Mouse (Mus musculus): ENCODE data around the gene Lsm7. TPM values are rescaled to one million over a fixed set of nuclear protein-coding genes. Genes with fewer than 3 reads are reported as not detected.
A peak's percentile ranks its signal among the peaks of the same experiment; 100 is the strongest.

The Lsm7 gene
- polyA plus RNA-seq (2014; fragmentation: Nextera tagmentation; extraction: Ambion mirVana) = 375 and 398 TPM in 2 replicates

GRCm38 (mm10) chr10:80854913-80855748, at the start of gene Lsm7, which contains the start of gene Sppl2b:
Gene Lsm7 (minus strand): TSS chr10:80855209.
Gene Sppl2b (plus strand): TSS chr10:80855275.
- WGBS = under 1% methylated on average over 79 of the region's 81 CpGs
- Histone ChIP-seq H3K27ac (replicated peaks; ENCODE audit: low read depth, low read length) (no peak within 1 kb of the TSS), H3K4me2 (ENCODE audit: low read depth, severe bottlenecking) (peak within 1 kb of the TSS; percentile 99), H3K9ac (ENCODE audit: low read length) (peak within 1 kb of the TSS; percentile 86), H3K9me3 (ENCODE audit: control insufficient read depth, low read length) (no peaks in the 10 kb centered on the region), H3K4me3 (ENCODE audit: low read depth, low read length) (peak within 1 kb of the TSS; percentile 96), H3K4me1 (ENCODE audit: control insufficient read depth, insufficient read depth, low read length) (peaks cover 10% of the 10 kb centered on the region), H3K36me3 (ENCODE audit: control insufficient read depth, insufficient read depth, low read length) (peaks cover 10% of the 10 kb centered on the region), H3K27me3 (ENCODE audit: control insufficient read depth, insufficient read depth, low read length) (no peaks in the 10 kb centered on the region)
- peak; percentile 97 for DNase-seq (ENCODE audit: low spot score)
- ATAC-seq (ENCODE audit: insufficient number of reproducible peaks, low FRiP score, low TSS enrichment, low read depth) = peak; percentile 75

GRCm38 (mm10) chr10:80904709-80905108, 49.7 kb upstream of the Lsm7 start:
- WGBS = 93% methylated on average over 11 of the region's 11 CpGs

GRCm38 (mm10) chr10:80904004-80904693, 49.1 kb upstream of the Lsm7 start:
- WGBS = 88% methylated on average over 28 of the region's 28 CpGs
- no peak for DNase-seq (ENCODE audit: low spot score)
- no peak overlapping the region for H3K4me3 ChIP-seq (ENCODE audit: low read depth, low read length)

More at GRCm38 (mm10) chr10:80904709-80905108, 49.7 kb upstream of the Lsm7 start:
- Histone ChIP-seq H3K4me2 (ENCODE audit: low read depth, severe bottlenecking) (no peak overlapping the region), H3K9ac (ENCODE audit: low read length) (no peak overlapping the region), H3K4me1 (ENCODE audit: control insufficient read depth, insufficient read depth, low read length) (peaks cover under 1% of the 10 kb centered on the region; the same call in 1 of the 2 replicates), H3K27me3 (ENCODE audit: control insufficient read depth, insufficient read depth, low read length) (no peaks in the 10 kb centered on the region), H3K36me3 (ENCODE audit: control insufficient read depth, insufficient read depth, low read length) (peaks cover 34% of the 10 kb centered on the region), H3K27ac (replicated peaks; ENCODE audit: low read depth, low read length) (no peak overlapping the region), H3K4me3 (ENCODE audit: low read depth, low read length) (no peak overlapping the region), H3K9me3 (ENCODE audit: control insufficient read depth, low read length) (no peaks in the 10 kb centered on the region)
- ATAC-seq (ENCODE audit: insufficient number of reproducible peaks, low FRiP score, low TSS enrichment, low read depth) (no peak), DNase-seq (ENCODE audit: low spot score) (no peak)

GRCm38 (mm10) chr10:80903282-80903681, 48.3 kb upstream of the Lsm7 start:
- no peaks in the 10 kb centered on the region for H3K27me3 ChIP-seq (ENCODE audit: control insufficient read depth, insufficient read depth, low read length)
- no peaks in the 10 kb centered on the region for H3K9me3 ChIP-seq (ENCODE audit: control insufficient read depth, low read length)
- no peak overlapping the region for H3K4me2 ChIP-seq (ENCODE audit: low read depth, severe bottlenecking)
- no peak overlapping the region for H3K4me3 ChIP-seq (ENCODE audit: low read depth, low read length)
- no peak for ATAC-seq (ENCODE audit: insufficient number of reproducible peaks, low FRiP score, low TSS enrichment, low read depth)
- WGBS = 92% methylated on average over 10 of the region's 10 CpGs
- no peak overlapping the region for H3K27ac ChIP-seq (replicated peaks; ENCODE audit: low read depth, low read length)
- peaks cover 6% of the 10 kb centered on the region; the same call in 1 of the 2 replicates for H3K4me1 ChIP-seq (ENCODE audit: control insufficient read depth, insufficient read depth, low read length)
- no peak for DNase-seq (ENCODE audit: low spot score)
- peaks cover 25% of the 10 kb centered on the region for H3K36me3 ChIP-seq (ENCODE audit: control insufficient read depth, insufficient read depth, low read length)
- H3K9ac ChIP-seq (ENCODE audit: low read length) = no peak overlapping the region

More at GRCm38 (mm10) chr10:80904004-80904693, 49.1 kb upstream of the Lsm7 start:
- ATAC-seq (ENCODE audit: insufficient number of reproducible peaks, low FRiP score, low TSS enrichment, low read depth) = no peak
- Histone ChIP-seq H3K4me1 (ENCODE audit: control insufficient read depth, insufficient read depth, low read length) (peaks cover 6% of the 10 kb centered on the region; the same call in 1 of the 2 replicates), H3K4me2 (ENCODE audit: low read depth, severe bottlenecking) (no peak overlapping the region), H3K9ac (ENCODE audit: low read length) (no peak overlapping the region), H3K9me3 (ENCODE audit: control insufficient read depth, low read length) (no peaks in the 10 kb centered on the region), H3K27me3 (ENCODE audit: control insufficient read depth, insufficient read depth, low read length) (no peaks in the 10 kb centered on the region), H3K36me3 (ENCODE audit: control insufficient read depth, insufficient read depth, low read length) (peaks cover 29% of the 10 kb centered on the region), H3K27ac (replicated peaks; ENCODE audit: low read depth, low read length) (no peak overlapping the region)

GRCm38 (mm10) chr10:80902273-80902940, 47.4 kb upstream of the Lsm7 start:
- H3K27ac ChIP-seq (replicated peaks; ENCODE audit: low read depth, low read length) = no peak overlapping the region
- ATAC-seq (ENCODE audit: insufficient number of reproducible peaks, low FRiP score, low TSS enrichment, low read depth) (no peak), DNase-seq (ENCODE audit: low spot score) (no peak)
- no peak overlapping the region for H3K4me2 ChIP-seq (ENCODE audit: low read depth, severe bottlenecking)
- WGBS = 93% methylated on average over 9 of the region's 9 CpGs
- H3K27me3 ChIP-seq (ENCODE audit: control insufficient read depth, insufficient read depth, low read length) = no peaks in the 10 kb centered on the region
- no peak overlapping the region for H3K9ac ChIP-seq (ENCODE audit: low read length)
- H3K36me3 ChIP-seq (ENCODE audit: control insufficient read depth, insufficient read depth, low read length) = peaks cover 22% of the 10 kb centered on the region
- H3K9me3 ChIP-seq (ENCODE audit: control insufficient read depth, low read length) = no peaks in the 10 kb centered on the region
- peaks cover 8% of the 10 kb centered on the region; the same call in 1 of the 2 replicates for H3K4me1 ChIP-seq (ENCODE audit: control insufficient read depth, insufficient read depth, low read length)
- no peak overlapping the region for H3K4me3 ChIP-seq (ENCODE audit: low read depth, low read length)

GRCm38 (mm10) chr10:80901409-80902272, 46.6 kb upstream of the Lsm7 start:
- H3K36me3 ChIP-seq (ENCODE audit: control insufficient read depth, insufficient read depth, low read length) = peaks cover 22% of the 10 kb centered on the region
- H3K4me2 ChIP-seq (ENCODE audit: low read depth, severe bottlenecking) = no peak overlapping the region
- peaks cover 8% of the 10 kb centered on the region; the same call in 1 of the 2 replicates for H3K4me1 ChIP-seq (ENCODE audit: control insufficient read depth, insufficient read depth, low read length)
- H3K4me3 ChIP-seq (ENCODE audit: low read depth, low read length) = no peak overlapping the region
- no peak overlapping the region for H3K27ac ChIP-seq (replicated peaks; ENCODE audit: low read depth, low read length)
- peak overlapping the region; percentile 5; the same call in 1 of the 2 replicates for H3K9ac ChIP-seq (ENCODE audit: low read length)
- no peak for ATAC-seq (ENCODE audit: insufficient number of reproducible peaks, low FRiP score, low TSS enrichment, low read depth)
- WGBS = 88% methylated on average over 19 of the region's 19 CpGs
- no peaks in the 10 kb centered on the region for H3K9me3 ChIP-seq (ENCODE audit: control insufficient read depth, low read length)
- DNase-seq (ENCODE audit: low spot score) = no peak
- H3K27me3 ChIP-seq (ENCODE audit: control insufficient read depth, insufficient read depth, low read length) = no peaks in the 10 kb centered on the region

GRCm38 (mm10) chr10:80900318-80901247, 45.6 kb upstream of the Lsm7 start, which contains the start of gene Timm13:
Gene Timm13 (minus strand): TSS chr10:80900969.
- Histone ChIP-seq H3K36me3 (ENCODE audit: control insufficient read depth, insufficient read depth, low read length) (peaks cover 15% of the 10 kb centered on the region), H3K27me3 (ENCODE audit: control insufficient read depth, insufficient read depth, low read length) (no peaks in the 10 kb centered on the region), H3K4me2 (ENCODE audit: low read depth, severe bottlenecking) (peak within 1 kb of the TSS; percentile 64), H3K4me3 (ENCODE audit: low read depth, low read length) (peak within 1 kb of the TSS; percentile 83), H3K4me1 (ENCODE audit: control insufficient read depth, insufficient read depth, low read length) (peaks cover 8% of the 10 kb centered on the region; the same call in 1 of the 2 replicates), H3K9ac (ENCODE audit: low read length) (peak within 1 kb of the TSS; percentile 73), H3K9me3 (ENCODE audit: control insufficient read depth, low read length) (no peaks in the 10 kb centered on the region), H3K27ac (replicated peaks; ENCODE audit: low read depth, low read length) (peak within 1 kb of the TSS; percentile 45; the same call in 1 of the 2 replicates)
- ATAC-seq (ENCODE audit: insufficient number of reproducible peaks, low FRiP score, low TSS enrichment, low read depth) (peak; percentile 90), DNase-seq (ENCODE audit: low spot score) (peak; percentile 99)
- under 1% methylated on average over 72 of the region's 72 CpGs for WGBS
